Mouse (Mus musculus) limb, embryonic 12.5 days (tissue): ENCODE results near the gene Cyp27a1. TPM values are rescaled to one million over a fixed set of nuclear protein-coding genes. Genes with fewer than 3 reads are reported as not detected.

ENCODE experiments used
- ATAC-seq: fragments of 200-750 bp; cut with Nextera tagmentation; 2 replicates; pipeline ENCODE4 v1.8.0; 2017; ENCODE audit warnings: low read depth, moderate TSS enrichment; ENCODE audit not compliant: insufficient number of reproducible peaks, insufficient read depth, low FRiP score, low TSS enrichment
- H3K27ac ChIP-seq: fragments of 300-500 bp; sonication (generic); 2 replicates; pipeline ENCODE4 v1.5.1; 2016; ENCODE audit warnings: mild to moderate bottlenecking, moderate library complexity
- H3K27me3 ChIP-seq: fragments of 300-500 bp; sonication (generic); 2 replicates; pipeline ENCODE4 v1.6.1; 2016; ENCODE audit warnings: mild to moderate bottlenecking, moderate library complexity
- H3K36me3 ChIP-seq: fragments of 300-500 bp; sonication (generic); 2 replicates; pipeline ENCODE4 v1.6.1; 2016; ENCODE audit warnings: mild to moderate bottlenecking, moderate library complexity
- H3K4me1 ChIP-seq: fragments of 300-500 bp; sonication (generic); replicated peaks from 2 replicates; pipeline ENCODE4 v1.6.1; 2016
- H3K4me2 ChIP-seq: fragments of 300-500 bp; sonication (generic); 2 replicates; pipeline ENCODE4 v1.6.1; 2016; ENCODE audit warnings: mild to moderate bottlenecking, moderate library complexity
- H3K4me3 ChIP-seq: fragments of 300-500 bp; sonication (generic); replicated peaks from 2 replicates; pipeline ENCODE4 v1.5.1; 2016; ENCODE audit warnings: mild to moderate bottlenecking
- H3K9ac ChIP-seq: fragments of 300-500 bp; sonication (generic); replicated peaks from 2 replicates; pipeline ENCODE4 v1.6.1; 2016; ENCODE audit warnings: mild to moderate bottlenecking, moderate library complexity
- H3K9me3 ChIP-seq: fragments of 300-500 bp; sonication (generic); 2 replicates; pipeline ENCODE4 v1.6.1; 2016; ENCODE audit warnings: mild to moderate bottlenecking, moderate library complexity
- WGBS: fragments of 180-500 bp; shearing (Covaris S2); methylation state at CpG from one replicate; pipeline ENCODE4 v1.1.7; 2016; 5-methylcytosine and 5-hydroxymethylcytosine counted together
- polyA plus RNA-seq: library from polyadenylated mRNA; unstranded; fragments of >200 nt; fragmentation: Nextera tagmentation; extraction: Ambion mirVana; gene quantifications from 2 replicates; pipeline ENCODE4 v1.2.1, GENCODE M21; 2016

The Cyp27a1 gene
- polyA plus RNA-seq = 14.9 and 15.8 TPM in 2 replicates

- Histone ChIP-seq H3K36me3 (no peaks in the 10 kb centered on the region), H3K9ac (peak within 1 kb of the TSS; percentile 86), H3K4me1 (peaks cover 30% of the 10 kb centered on the region), H3K27me3 (0 out of 2 replicates have a peak, but pooled peaks cover 3% of the 10 kb centered on the region), H3K27ac (peak within 1 kb of the TSS; percentile 54), H3K4me2 (peak within 1 kb of the TSS; percentile 93), H3K4me3 (peak within 1 kb of the TSS; percentile 60), H3K9me3 (no peaks in the 10 kb centered on the region)
- ATAC-seq = peak; percentile 82
- 2% methylated on average over 35 of the region's 35 CpGs for WGBS
Observed at GRCm38 (mm10) chr1:74713099-74713858, at the start of gene Cyp27a1. Gene Cyp27a1, plus strand, starts transcription at chr1:74713574.

- no peak overlapping the region for H3K4me3 ChIP-seq
- H3K27ac ChIP-seq = no peak overlapping the region
- no peaks in the 10 kb centered on the region for H3K27me3 ChIP-seq
- H3K36me3 ChIP-seq = peaks cover 22% of the 10 kb centered on the region
- H3K9ac ChIP-seq = no peak overlapping the region
- no peak for ATAC-seq
- H3K9me3 ChIP-seq = no peaks in the 10 kb centered on the region
- H3K4me2 ChIP-seq = no peak overlapping the region
- 68% methylated on average over 6 of the region's 6 CpGs for WGBS
- H3K4me1 ChIP-seq = peaks cover 12% of the 10 kb centered on the region
Observed at GRCm38 (mm10) chr1:74665153-74665552, 48.2 kb upstream of the Cyp27a1 start.

GRCm38 (mm10) chr1:74668371-74668770, 45.0 kb upstream of the Cyp27a1 start:
- Histone ChIP-seq H3K4me1 (peaks cover 2% of the 10 kb centered on the region; the same call in 1 of the 2 replicates), H3K9ac (no peak overlapping the region), H3K4me3 (no peak overlapping the region), H3K9me3 (no peaks in the 10 kb centered on the region), H3K27me3 (no peaks in the 10 kb centered on the region), H3K4me2 (no peak overlapping the region), H3K36me3 (peaks cover 41% of the 10 kb centered on the region), H3K27ac (no peak overlapping the region)
- whole genome bisulfite sequencing = 90% methylated on average over 3 of the region's 3 CpGs
- no peak for ATAC-seq

DNA sequence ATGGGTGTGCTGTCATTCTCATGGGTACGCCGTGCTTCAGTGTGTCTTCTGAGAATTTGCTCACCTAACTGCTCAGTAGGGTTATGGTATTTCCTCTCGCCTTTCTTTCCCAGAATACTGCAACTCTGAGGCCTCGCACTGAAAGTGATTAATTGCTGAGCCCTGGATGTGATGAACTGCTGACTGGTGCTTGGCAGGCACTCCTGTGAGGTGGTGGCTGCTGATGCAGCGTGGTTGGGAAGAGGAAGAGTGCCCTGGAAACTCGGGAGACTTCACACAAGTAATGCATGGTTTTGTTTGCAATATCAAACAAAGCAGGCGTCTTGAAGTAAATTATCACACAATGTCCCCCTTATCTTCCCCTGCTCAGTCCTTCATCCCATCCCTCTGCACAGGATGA, 40.6 kb upstream of the Cyp27a1 start:
- Histone ChIP-seq H3K36me3 (peaks cover 62% of the 10 kb centered on the region), H3K9ac (no peak overlapping the region), H3K4me3 (no peak overlapping the region), H3K9me3 (no peaks in the 10 kb centered on the region), H3K27me3 (no peaks in the 10 kb centered on the region), H3K27ac (no peak overlapping the region), H3K4me1 (no peaks in the 10 kb centered on the region), H3K4me2 (no peak overlapping the region)
- ATAC-seq = no peak
- WGBS = 81% methylated on average over 7 of the region's 7 CpGs

DNA sequence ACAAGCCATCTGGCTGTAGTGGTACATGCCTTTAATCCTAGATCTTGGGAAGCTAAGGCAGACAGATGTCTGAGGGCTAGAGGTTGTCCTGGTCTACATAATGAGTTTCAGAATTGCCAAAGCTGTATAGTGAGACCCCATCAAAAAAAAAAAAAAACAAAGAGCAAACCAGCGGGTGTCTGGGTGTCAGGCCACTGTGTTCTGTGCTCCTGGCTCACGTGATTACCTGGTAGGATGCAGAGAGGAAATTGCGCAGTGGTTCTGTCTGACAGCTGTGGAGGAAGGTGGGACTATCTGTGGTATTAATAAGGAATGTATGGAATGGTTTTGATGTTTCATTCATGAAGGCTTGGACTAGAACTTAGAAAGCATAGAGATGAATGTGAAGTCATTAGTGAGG, 36.5 kb upstream of the Cyp27a1 start:
- Histone ChIP-seq H3K36me3 (peaks cover 82% of the 10 kb centered on the region), H3K4me1 (no peaks in the 10 kb centered on the region)
- 79% methylated on average over 3 of the region's 3 CpGs for WGBS

DNA sequence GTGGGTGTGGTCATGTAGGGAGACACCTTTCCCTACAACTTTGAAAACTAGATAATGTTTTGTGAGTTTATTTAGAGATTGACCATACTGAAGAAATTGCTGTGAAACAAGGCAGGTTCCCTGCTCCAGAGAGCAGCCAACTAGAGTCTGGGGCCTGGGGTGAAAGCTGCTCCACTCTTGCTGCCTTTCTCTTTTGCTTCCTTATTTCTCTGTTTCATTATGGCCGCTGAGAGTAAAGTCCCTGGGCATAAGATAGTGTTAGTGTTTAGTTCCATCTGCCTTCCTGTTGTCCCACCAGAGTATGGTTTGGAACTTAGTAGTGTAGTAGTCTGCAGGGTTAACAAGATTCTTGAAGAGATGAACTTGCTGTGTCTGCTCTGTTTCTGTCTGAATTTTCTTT, 35.5 kb upstream of the Cyp27a1 start:
- H3K27ac ChIP-seq = no peak overlapping the region
- no peak overlapping the region for H3K4me2 ChIP-seq
- H3K4me1 ChIP-seq = no peaks in the 10 kb centered on the region
- H3K9ac ChIP-seq = no peak overlapping the region
- no peak overlapping the region for H3K4me3 ChIP-seq
- WGBS = 88% methylated on average over 1 of the region's 1 CpGs
- H3K36me3 ChIP-seq = peaks cover 82% of the 10 kb centered on the region
- no peaks in the 10 kb centered on the region for H3K9me3 ChIP-seq
- no peak for ATAC-seq
- no peaks in the 10 kb centered on the region for H3K27me3 ChIP-seq

More for the DNA sequence above, 36.5 kb upstream of the Cyp27a1 start:
- H3K9me3 ChIP-seq = no peaks in the 10 kb centered on the region
- ATAC-seq = no peak
- no peak overlapping the region for H3K9ac ChIP-seq
- H3K4me2 ChIP-seq = no peak overlapping the region
- no peak overlapping the region for H3K27ac ChIP-seq
- H3K4me3 ChIP-seq = no peak overlapping the region
- H3K27me3 ChIP-seq = no peaks in the 10 kb centered on the region

- H3K4me1 ChIP-seq = no peaks in the 10 kb centered on the region
- peaks cover 97% of the 10 kb centered on the region for H3K36me3 ChIP-seq
- ATAC-seq = no peak
- no peak overlapping the region for H3K4me3 ChIP-seq
- 94% methylated on average over 7 of the region's 7 CpGs for WGBS
- no peaks in the 10 kb centered on the region for H3K27me3 ChIP-seq
- H3K9ac ChIP-seq = no peak overlapping the region
- H3K27ac ChIP-seq = no peak overlapping the region
- H3K4me2 ChIP-seq = no peak overlapping the region
- no peaks in the 10 kb centered on the region for H3K9me3 ChIP-seq
Observed at GRCm38 (mm10) chr1:74687131-74687530, 26.2 kb upstream of the Cyp27a1 start.

DNA sequence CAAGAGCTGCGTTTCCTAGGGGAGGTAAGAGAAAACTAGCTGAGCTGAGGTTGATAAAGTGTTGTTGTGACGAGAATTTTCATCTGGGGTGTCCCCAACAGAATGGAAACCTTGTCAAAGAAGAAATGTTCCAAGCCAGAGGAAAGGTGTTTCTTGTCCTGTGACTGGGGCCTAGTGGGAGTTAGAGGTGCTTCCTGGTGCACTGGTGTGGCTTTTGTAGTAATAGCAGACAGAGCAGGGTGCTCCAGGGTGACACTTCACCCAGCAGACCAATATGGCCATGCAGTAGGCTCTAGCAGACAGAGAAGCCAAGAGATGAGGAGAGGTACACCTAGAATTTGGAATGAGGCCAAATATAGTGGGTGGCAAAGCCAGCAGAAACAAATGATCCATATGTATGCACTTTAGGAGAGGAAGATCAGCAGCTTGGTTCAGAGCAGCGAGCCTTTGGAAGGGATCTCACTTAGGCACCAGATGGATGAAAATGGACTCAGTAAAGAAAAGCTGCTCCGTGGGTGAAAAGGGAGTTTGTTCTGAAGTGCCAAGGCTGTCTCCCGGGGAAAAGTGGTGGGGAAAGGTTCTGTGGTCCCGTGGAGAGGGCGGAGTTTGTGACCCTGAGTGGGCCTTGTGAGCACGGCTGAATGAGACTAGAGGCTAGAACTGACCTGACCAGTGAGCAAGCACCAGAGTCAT, 19.3 kb upstream of the Cyp27a1 start:
- H3K27ac ChIP-seq = no peak overlapping the region
- 92% methylated on average over 8 of the region's 8 CpGs for WGBS
- no peaks in the 10 kb centered on the region for H3K4me1 ChIP-seq
- no peak for ATAC-seq
- no peak overlapping the region for H3K9ac ChIP-seq
- no peak overlapping the region for H3K4me3 ChIP-seq
- no peaks in the 10 kb centered on the region for H3K27me3 ChIP-seq
- H3K4me2 ChIP-seq = no peak overlapping the region
- H3K9me3 ChIP-seq = no peaks in the 10 kb centered on the region
- H3K36me3 ChIP-seq = peaks cover 91% of the 10 kb centered on the region

DNA sequence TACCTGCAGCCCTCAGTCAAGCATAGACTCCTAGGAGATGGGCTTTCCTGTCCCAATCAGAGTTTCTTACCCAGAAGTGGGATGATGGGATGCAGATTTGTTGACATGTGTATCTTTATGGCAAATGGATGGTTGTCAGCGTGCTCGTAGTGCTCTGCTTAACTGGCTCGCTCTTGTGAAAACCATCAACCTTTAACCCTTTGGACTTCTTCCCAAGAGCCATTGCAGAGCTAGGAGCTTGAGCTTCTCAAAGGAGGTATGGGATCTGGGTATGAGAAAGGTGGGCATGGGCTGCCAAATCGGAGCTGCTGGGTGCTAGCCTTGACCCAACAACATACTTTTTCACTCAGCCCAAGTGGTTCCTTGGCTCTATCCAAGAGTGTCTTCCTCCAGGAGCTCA, 17.5 kb upstream of the Cyp27a1 start:
- no peaks in the 10 kb centered on the region for H3K27me3 ChIP-seq
- H3K4me1 ChIP-seq = no peaks in the 10 kb centered on the region
- peaks cover 91% of the 10 kb centered on the region for H3K36me3 ChIP-seq
- WGBS = 96% methylated on average over 4 of the region's 4 CpGs
- H3K27ac ChIP-seq = no peak overlapping the region
- no peak overlapping the region for H3K9ac ChIP-seq
- ATAC-seq = no peak
- no peak overlapping the region for H3K4me3 ChIP-seq
- H3K9me3 ChIP-seq = no peaks in the 10 kb centered on the region
- no peak overlapping the region for H3K4me2 ChIP-seq

DNA sequence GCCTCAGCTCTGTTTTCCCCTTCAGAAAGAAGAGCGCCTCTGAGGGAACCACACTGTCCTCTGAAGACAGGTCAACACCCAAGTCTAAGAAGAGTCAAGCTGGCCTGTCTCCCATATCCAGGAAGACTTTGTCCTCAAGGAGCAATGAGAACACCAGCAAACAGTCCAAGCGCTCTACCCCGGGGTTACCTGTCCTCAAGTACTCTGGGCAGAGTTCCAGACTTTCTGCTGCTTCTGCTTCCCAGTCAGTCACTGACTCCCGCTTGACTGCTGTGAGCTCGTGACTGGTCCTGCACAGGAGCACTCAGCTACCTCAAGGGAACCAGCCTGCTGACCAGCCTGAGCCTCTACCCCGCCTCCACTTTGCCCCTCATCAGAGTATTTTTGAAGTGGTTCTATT, 16.0 kb upstream of the Cyp27a1 start:
- no peaks in the 10 kb centered on the region for H3K27me3 ChIP-seq
- 91% methylated on average over 6 of the region's 6 CpGs for WGBS
- H3K9ac ChIP-seq = no peak overlapping the region
- ATAC-seq = no peak
- H3K4me1 ChIP-seq = no peaks in the 10 kb centered on the region
- H3K9me3 ChIP-seq = no peaks in the 10 kb centered on the region
- peaks cover 87% of the 10 kb centered on the region for H3K36me3 ChIP-seq
- no peak overlapping the region for H3K27ac ChIP-seq
- H3K4me3 ChIP-seq = no peak overlapping the region
- no peak overlapping the region for H3K4me2 ChIP-seq

DNA sequence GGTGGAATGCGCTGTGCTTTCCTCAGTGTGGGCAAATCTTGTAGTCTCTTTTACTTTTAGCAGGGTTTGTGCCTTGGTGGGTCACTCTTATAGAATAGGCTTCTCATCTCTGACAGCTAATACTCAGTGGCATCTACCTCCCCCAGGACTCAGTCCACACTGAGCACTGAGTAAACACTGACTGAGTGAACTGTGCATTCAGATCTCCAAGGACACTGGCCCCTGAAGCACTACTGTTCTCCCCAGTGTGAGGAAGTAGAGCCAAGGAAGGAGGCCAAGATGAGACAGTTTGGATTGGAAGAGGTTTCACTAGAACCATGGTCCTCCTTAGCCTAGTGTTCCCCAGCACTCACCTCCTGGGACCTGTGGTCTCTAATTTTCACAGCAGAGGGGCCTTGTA, 15.0 kb upstream of the Cyp27a1 start:
- no peak overlapping the region for H3K9ac ChIP-seq
- no peaks in the 10 kb centered on the region for H3K4me1 ChIP-seq
- no peaks in the 10 kb centered on the region for H3K9me3 ChIP-seq
- no peaks in the 10 kb centered on the region for H3K27me3 ChIP-seq
- H3K4me2 ChIP-seq = no peak overlapping the region
- ATAC-seq = no peak
- H3K27ac ChIP-seq = no peak overlapping the region
- H3K36me3 ChIP-seq = peaks cover 85% of the 10 kb centered on the region
- no peak overlapping the region for H3K4me3 ChIP-seq
- WGBS = 94% methylated on average over 1 of the region's 1 CpGs
